ENCODE assay signal across 17 mouse cellular contexts in genomic region chrX:59034969-59035368, GRCm38 (mm10).
DNase-seq lines count a peak whose midpoint lies in the region; ATAC-seq lines count a peak whose summit lies in the region.
"Had no signal": no experiment of that assay in that cellular context is flagged by ENCODE, and none has a peak within 500 bp of the region (broad histone marks: within the 10 kb centered on the region; RNA-seq: fewer than 3 reads in every experiment).

No protein-coding gene starts in this region.

- peak; percentile 44 for DNase-seq in Muller cell, postnatal 12 days (ENCODE audit: inconsistent ontology term)
- DNase-seq in brain, adult 2 months (ENCODE audit: low read depth, low spot score) = peak; percentile 36
- DNase-seq in telencephalon, adult 2 months (ENCODE audit: low read depth, low spot score) = peak; percentile 17
- no peak for DNase-seq in gastrocnemius, postnatal 10 days
- DNase-seq: adrenal gland, adult 8-10 months; adrenal gland, postnatal 14 days; adrenal gland, postnatal 36 days; cerebellum, adult 11 months; cerebellum, adult 18-20 months; cerebellum, adult 8-10 months; cerebellum, adult 9-11 months; cerebellum, postnatal 25 days had no signal

- ATAC-seq in erythroblast, adult 5-6 weeks (replicated peaks; ENCODE audit: low FRiP score, poor library complexity, severe bottlenecking) = no peak
- ATAC-seq: activated CD4-positive, CD25-positive, alpha-beta regulatory T cell, adult 4 months; forebrain, embryonic 14.5 days; forebrain, embryonic 16.5 days; Patski had no signal
